Mouse (Mus musculus) T-cell, adult 2 months (primary cell): ENCODE results near the gene Glis3.
A peak's percentile ranks its signal among the peaks of the same experiment; 100 is the strongest.

Source experiments
- DNase-seq: peaks from one replicate; pipeline ENCODE4 v3.0.0; 2022; ENCODE audit warnings: low spot score

The Glis3 gene

GRCm38 (mm10) chr19:28679776-28680391 is at the start of gene Glis3:
Gene Glis3 (minus strand): TSS chr19:28680077.
- DNase-seq: peak; percentile 6

GRCm38 (mm10) chr19:28726161-28726880 is 46.4 kb upstream of the Glis3 start:
- DNase-seq: peak; percentile 20

GRCm38 (mm10) chr19:28724641-28725040 is 44.8 kb upstream of the Glis3 start:
- no peak for DNase-seq

- DNase-seq: no peak
These were observed 42.7 kb upstream of the Glis3 start for GRCm38 (mm10) chr19:28722626-28723025.

GRCm38 (mm10) chr19:28721834-28722233 is 42.0 kb upstream of the Glis3 start:
- DNase-seq: no peak

- DNase-seq: no peak
These were observed 40.1 kb upstream of the Glis3 start for GRCm38 (mm10) chr19:28720016-28720415.

GRCm38 (mm10) chr19:28714674-28715073 is 34.8 kb upstream of the Glis3 start:
- no peak for DNase-seq

- no peak for DNase-seq
These were observed 17.8 kb upstream of the Glis3 start for GRCm38 (mm10) chr19:28697718-28698117.

GRCm38 (mm10) chr19:28686398-28686797 is 6.5 kb upstream of the Glis3 start:
- DNase-seq: no peak

GRCm38 (mm10) chr19:28685484-28685883 is 5.6 kb upstream of the Glis3 start:
- no peak for DNase-seq

- no peak for DNase-seq
These were observed 4.5 kb upstream of the Glis3 start for GRCm38 (mm10) chr19:28684347-28684746.

- no peak for DNase-seq
These were observed 3.5 kb upstream of the Glis3 start for GRCm38 (mm10) chr19:28683346-28683745.

- peak; percentile 10 for DNase-seq
These were observed 544 bp downstream of the Glis3 start for GRCm38 (mm10) chr19:28679291-28679775.

- DNase-seq: peak; percentile 26
These were observed 1.1 kb downstream of the Glis3 start for GRCm38 (mm10) chr19:28678646-28679270.

GRCm38 (mm10) chr19:28677728-28678438 is 2.0 kb downstream of the Glis3 start:
- DNase-seq: peak; percentile 54

GRCm38 (mm10) chr19:28677045-28677727 is 2.7 kb downstream of the Glis3 start:
- no peak for DNase-seq

GRCm38 (mm10) chr19:28663781-28664180 is 16.1 kb downstream of the Glis3 start:
- no peak for DNase-seq

- no peak for DNase-seq
These were observed 16.7 kb downstream of the Glis3 start for GRCm38 (mm10) chr19:28663148-28663547.

GRCm38 (mm10) chr19:28662474-28662873 is 17.4 kb downstream of the Glis3 start:
- no peak for DNase-seq

- no peak for DNase-seq
These were observed 19.0 kb downstream of the Glis3 start for GRCm38 (mm10) chr19:28660912-28661311.

GRCm38 (mm10) chr19:28657686-28658195 is 22.1 kb downstream of the Glis3 start:
- DNase-seq: no peak

- DNase-seq: no peak
These were observed 23.0 kb downstream of the Glis3 start for GRCm38 (mm10) chr19:28656882-28657281.
